Mouse (Mus musculus): ENCODE measurements around the gene Map1b.

DNA sequence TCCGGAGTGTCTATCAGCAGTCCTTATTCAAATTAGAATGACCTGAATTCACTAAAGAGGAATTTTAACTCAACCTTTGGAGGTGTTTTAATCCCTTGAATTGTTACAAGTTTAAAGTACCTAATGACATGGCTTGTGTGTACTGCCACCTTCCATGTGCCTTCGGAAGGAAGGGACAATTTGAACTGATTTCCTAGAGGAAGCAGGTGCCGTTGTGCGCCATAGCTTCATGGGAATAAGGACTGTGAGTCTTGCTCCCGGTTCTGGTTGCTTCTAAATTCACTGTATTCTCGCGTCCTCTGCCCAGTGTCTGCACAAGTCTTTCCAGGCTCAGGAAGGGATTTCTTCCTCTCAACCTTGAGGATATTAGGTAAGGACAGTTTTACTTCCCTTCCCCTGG, 130.0 kb downstream of the Map1b start:
- TF ChIP-seq CTCF (IDR thresholded peaks at IDR 0.05; ENCODE audit: low read depth) (no peak), EP300 (IDR thresholded peaks at IDR 0.05; ENCODE audit: low read depth) (no peak)

Measured in liver, embryonic 14.5 days (tissue).